Mouse (Mus musculus): ENCODE measurements around the gene Chd1. TPM values are rescaled to one million over a fixed set of nuclear protein-coding genes. Genes with fewer than 3 reads are reported as not detected.
A peak's percentile ranks its signal among the peaks of the same experiment; 100 is the strongest.

Chd1 gene
- polyA plus RNA-seq, 1 experiment: 4.6 TPM

GRCm38 (mm10) chr17:15686396-15686795 lies 18.4 kb upstream of the Chd1 start:
- H3K36me3 ChIP-seq (ENCODE audit: control insufficient read depth, insufficient read depth, low read length): no peaks in the 10 kb centered on the region
- H3K27me3 ChIP-seq (ENCODE audit: control insufficient read depth, insufficient read depth, low read length): no peaks in the 10 kb centered on the region
- H3K4me1 ChIP-seq (ENCODE audit: control insufficient read depth, insufficient read depth, low read length): peaks cover 3% of the 10 kb centered on the region; the same call in 1 of the 2 replicates
- H3K27ac ChIP-seq (ENCODE audit: control insufficient read depth, insufficient read depth, low read depth, low read length): no peak overlapping the region
- TF ChIP-seq POLR2A (IDR thresholded peaks at IDR 0.05; ENCODE audit: control insufficient read depth, low read depth, low read length) (no peak), CTCF (IDR thresholded peaks at IDR 0.05; ENCODE audit: control insufficient read depth, insufficient read depth, insufficient replicate concordance, low read depth, low read length) (no peak)
- H3K4me3 ChIP-seq (ENCODE audit: control insufficient read depth, low read depth, low read length): no peak overlapping the region

- TF ChIP-seq CTCF (IDR thresholded peaks at IDR 0.05; ENCODE audit: control insufficient read depth, insufficient read depth, insufficient replicate concordance, low read depth, low read length) (no peak), POLR2A (IDR thresholded peaks at IDR 0.05; ENCODE audit: control insufficient read depth, low read depth, low read length) (no peak)
- Histone ChIP-seq H3K36me3 (ENCODE audit: control insufficient read depth, insufficient read depth, low read length) (no peaks in the 10 kb centered on the region), H3K27me3 (ENCODE audit: control insufficient read depth, insufficient read depth, low read length) (no peaks in the 10 kb centered on the region), H3K4me1 (ENCODE audit: control insufficient read depth, insufficient read depth, low read length) (no peaks in the 10 kb centered on the region), H3K27ac (ENCODE audit: control insufficient read depth, insufficient read depth, low read depth, low read length) (no peak overlapping the region), H3K4me3 (ENCODE audit: control insufficient read depth, low read depth, low read length) (no peak overlapping the region)
These were observed 14.5 kb upstream of the Chd1 start for GRCm38 (mm10) chr17:15690304-15690703.

- H3K4me1 ChIP-seq (ENCODE audit: control insufficient read depth, insufficient read depth, low read length): no peaks in the 10 kb centered on the region
- no peak overlapping the region for H3K4me3 ChIP-seq (ENCODE audit: control insufficient read depth, low read depth, low read length)
- no peaks in the 10 kb centered on the region for H3K36me3 ChIP-seq (ENCODE audit: control insufficient read depth, insufficient read depth, low read length)
- TF ChIP-seq CTCF (IDR thresholded peaks at IDR 0.05; ENCODE audit: control insufficient read depth, insufficient read depth, insufficient replicate concordance, low read depth, low read length) (no peak), POLR2A (IDR thresholded peaks at IDR 0.05; ENCODE audit: control insufficient read depth, low read depth, low read length) (no peak)
- no peaks in the 10 kb centered on the region for H3K27me3 ChIP-seq (ENCODE audit: control insufficient read depth, insufficient read depth, low read length)
- H3K27ac ChIP-seq (ENCODE audit: control insufficient read depth, insufficient read depth, low read depth, low read length): no peak overlapping the region
These were observed 9.2 kb upstream of the Chd1 start for GRCm38 (mm10) chr17:15695566-15695965.

GRCm38 (mm10) chr17:15698956-15699355 lies 5.8 kb upstream of the Chd1 start:
- H3K4me1 ChIP-seq (ENCODE audit: control insufficient read depth, insufficient read depth, low read length): no peaks in the 10 kb centered on the region
- TF ChIP-seq CTCF (IDR thresholded peaks at IDR 0.05; ENCODE audit: control insufficient read depth, insufficient read depth, insufficient replicate concordance, low read depth, low read length) (no peak), POLR2A (IDR thresholded peaks at IDR 0.05; ENCODE audit: control insufficient read depth, low read depth, low read length) (no peak)
- no peaks in the 10 kb centered on the region for H3K27me3 ChIP-seq (ENCODE audit: control insufficient read depth, insufficient read depth, low read length)
- H3K36me3 ChIP-seq (ENCODE audit: control insufficient read depth, insufficient read depth, low read length): no peaks in the 10 kb centered on the region
- H3K27ac ChIP-seq (ENCODE audit: control insufficient read depth, insufficient read depth, low read depth, low read length): no peak overlapping the region
- H3K4me3 ChIP-seq (ENCODE audit: control insufficient read depth, low read depth, low read length): no peak overlapping the region

GRCm38 (mm10) chr17:15701505-15701904 lies 3.3 kb upstream of the Chd1 start:
- Histone ChIP-seq H3K4me1 (ENCODE audit: control insufficient read depth, insufficient read depth, low read length) (peaks cover 3% of the 10 kb centered on the region), H3K4me3 (ENCODE audit: control insufficient read depth, low read depth, low read length) (no peak overlapping the region), H3K36me3 (ENCODE audit: control insufficient read depth, insufficient read depth, low read length) (no peaks in the 10 kb centered on the region), H3K27ac (ENCODE audit: control insufficient read depth, insufficient read depth, low read depth, low read length) (no peak overlapping the region), H3K27me3 (ENCODE audit: control insufficient read depth, insufficient read depth, low read length) (no peaks in the 10 kb centered on the region)
- TF ChIP-seq CTCF (IDR thresholded peaks at IDR 0.05; ENCODE audit: control insufficient read depth, insufficient read depth, insufficient replicate concordance, low read depth, low read length) (no peak), POLR2A (IDR thresholded peaks at IDR 0.05; ENCODE audit: control insufficient read depth, low read depth, low read length) (no peak)

- Histone ChIP-seq H3K4me1 (ENCODE audit: control insufficient read depth, insufficient read depth, low read length) (peaks cover 3% of the 10 kb centered on the region), H3K4me3 (ENCODE audit: control insufficient read depth, low read depth, low read length) (peak overlapping the region; percentile 94), H3K27ac (ENCODE audit: control insufficient read depth, insufficient read depth, low read depth, low read length) (peak overlapping the region; percentile 87), H3K36me3 (ENCODE audit: control insufficient read depth, insufficient read depth, low read length) (no peaks in the 10 kb centered on the region), H3K27me3 (ENCODE audit: control insufficient read depth, insufficient read depth, low read length) (no peaks in the 10 kb centered on the region)
- TF ChIP-seq POLR2A (IDR thresholded peaks at IDR 0.05; ENCODE audit: control insufficient read depth, low read depth, low read length): no peak; the same call in 1 of the 2 replicates
- TF ChIP-seq CTCF (IDR thresholded peaks at IDR 0.05; ENCODE audit: control insufficient read depth, insufficient read depth, insufficient replicate concordance, low read depth, low read length): no peak
These were observed 651 bp upstream of the Chd1 start for GRCm38 (mm10) chr17:15704158-15704474.

- no peak for TF ChIP-seq CTCF (IDR thresholded peaks at IDR 0.05; ENCODE audit: control insufficient read depth, insufficient read depth, insufficient replicate concordance, low read depth, low read length)
- TF ChIP-seq POLR2A (IDR thresholded peaks at IDR 0.05; ENCODE audit: control insufficient read depth, low read depth, low read length): no peak; the same call in 1 of the 2 replicates
These were observed 827 bp downstream of the Chd1 start for GRCm38 (mm10) chr17:15705303-15706284.

More at GRCm38 (mm10) chr17:15705303-15706284, 827 bp downstream of the Chd1 start:
- no peaks in the 10 kb centered on the region for H3K36me3 ChIP-seq (ENCODE audit: control insufficient read depth, insufficient read depth, low read length)
- peak overlapping the region; percentile 98 for H3K27ac ChIP-seq (ENCODE audit: control insufficient read depth, insufficient read depth, low read depth, low read length)
- peaks cover 3% of the 10 kb centered on the region for H3K4me1 ChIP-seq (ENCODE audit: control insufficient read depth, insufficient read depth, low read length)
- peak overlapping the region; percentile 94 for H3K4me3 ChIP-seq (ENCODE audit: control insufficient read depth, low read depth, low read length)
- H3K27me3 ChIP-seq (ENCODE audit: control insufficient read depth, insufficient read depth, low read length): no peaks in the 10 kb centered on the region

Measured in testis, adult 2 months (tissue).